Mouse (Mus musculus): ENCODE results near the gene Vmn2r109. TPM values are rescaled to one million over a fixed set of nuclear protein-coding genes. Genes with fewer than 3 reads are reported as not detected.

Vmn2r109 gene
- total RNA-seq (2023): not detected

GRCm38 (mm10) chr17:20564656-20565055, at the start of gene Vmn2r109:
Vmn2r109 (minus strand) TSS chr17:20564756.

GRCm38 (mm10) chr17:20596323-20596722, 31.8 kb upstream of the Vmn2r109 start, which contains the start of gene Vmn2r110:
Vmn2r110 (minus strand) TSS chr17:20596423.

GRCm38 (mm10) chr17:20497858-20498257, 66.7 kb downstream of the Vmn2r109 start, which contains the start of gene Vmn1r225:
Vmn1r225 (plus strand) TSS chr17:20498158.

Other genes with a start within 250 kb of the Vmn2r109 start
- not detected for gene Vmn2r107, start 219.5 kb downstream of the Vmn2r109 start, total RNA-seq (2023)
- gene Vmn1r224, start 150.6 kb downstream of the Vmn2r109 start, total RNA-seq (2023): not detected
- not detected for gene Vmn2r108, start 83.4 kb downstream of the Vmn2r109 start, total RNA-seq (2023)
- not detected for gene Vmn1r225, start 66.6 kb downstream of the Vmn2r109 start, total RNA-seq (2023)
- not detected for gene Vmn2r110, start 31.7 kb upstream of the Vmn2r109 start, total RNA-seq (2023)
- gene Fpr-rs3, start 60.1 kb upstream of the Vmn2r109 start, total RNA-seq (2023): not detected
- not detected for gene Vmn1r226, start 118.1 kb upstream of the Vmn2r109 start, total RNA-seq (2023)
- gene Vmn1r227, start 165.1 kb upstream of the Vmn2r109 start, total RNA-seq (2023): not detected
- not detected for gene Vmn1r228, start 221.4 kb upstream of the Vmn2r109 start, total RNA-seq (2023)
- not detected for gene Vmn1r229, start 246.8 kb upstream of the Vmn2r109 start, total RNA-seq (2023)